Mouse (Mus musculus): ENCODE results near the gene Ttll13. TPM values are rescaled to one million over a fixed set of nuclear protein-coding genes. Genes with fewer than 3 reads are reported as not detected.

Ttll13 gene
- polyA plus RNA-seq, 1 experiment from 2014 or later: 0.35 TPM

Other genes with a start within 250 kb of the Ttll13 start
- 16.4 and 17.8 TPM in 2 replicates for gene Zfp710, start 221.6 kb upstream of the Ttll13 start, polyA plus RNA-seq (2014; fragmentation: Nextera tagmentation; extraction: Ambion mirVana)
- gene Idh2, start 131.0 kb upstream of the Ttll13 start, polyA plus RNA-seq (2014; fragmentation: Nextera tagmentation; extraction: Ambion mirVana): 488 and 508 TPM in 2 replicates
- gene Sema4b, start 59.5 kb upstream of the Ttll13 start, polyA plus RNA-seq (2014; fragmentation: Nextera tagmentation; extraction: Ambion mirVana): 6.9 and 7.7 TPM in 2 replicates
- gene Cib1, start 13.6 kb upstream of the Ttll13 start, polyA plus RNA-seq (2014; fragmentation: Nextera tagmentation; extraction: Ambion mirVana): 53.7 and 59.5 TPM in 2 replicates
- 2.2 and 3.9 TPM in 2 replicates for gene Gdpgp1, start 13.5 kb upstream of the Ttll13 start, polyA plus RNA-seq (2014; fragmentation: Nextera tagmentation; extraction: Ambion mirVana)
- 50.2 and 53.4 TPM in 2 replicates for gene Ngrn, start 14.8 kb downstream of the Ttll13 start, polyA plus RNA-seq (2014; fragmentation: Nextera tagmentation; extraction: Ambion mirVana)
- gene Vps33b, start 23.3 kb downstream of the Ttll13 start, polyA plus RNA-seq (2014; fragmentation: Nextera tagmentation; extraction: Ambion mirVana): 7.7 and 10.1 TPM in 2 replicates
- gene Prc1, start 48.1 kb downstream of the Ttll13 start, polyA plus RNA-seq (2014; fragmentation: Nextera tagmentation; extraction: Ambion mirVana): 154 and 172 TPM in 2 replicates
- 7.5 and 8.4 TPM in 2 replicates for gene Rccd1, start 78.1 kb downstream of the Ttll13 start, polyA plus RNA-seq (2014; fragmentation: Nextera tagmentation; extraction: Ambion mirVana)
- 26.5 and 31.1 TPM in 2 replicates for gene Unc45a, start 94.6 kb downstream of the Ttll13 start, polyA plus RNA-seq (2014; fragmentation: Nextera tagmentation; extraction: Ambion mirVana)
- 25.7 and 28.4 TPM in 2 replicates for gene Hddc3, start 96.7 kb downstream of the Ttll13 start, polyA plus RNA-seq (2014; fragmentation: Nextera tagmentation; extraction: Ambion mirVana)
- 6.6 and 9.3 TPM in 2 replicates for gene Man2a2, start 125.0 kb downstream of the Ttll13 start, polyA plus RNA-seq (2014; fragmentation: Nextera tagmentation; extraction: Ambion mirVana)
- gene Fes, start 141.6 kb downstream of the Ttll13 start, polyA plus RNA-seq (2014; fragmentation: Nextera tagmentation; extraction: Ambion mirVana): 6.6 and 8.3 TPM in 2 replicates
- gene Furin, start 159.1 kb downstream of the Ttll13 start, polyA plus RNA-seq (2014; fragmentation: Nextera tagmentation; extraction: Ambion mirVana): 5.2 and 6.0 TPM in 2 replicates

Measured in embryonic facial prominence, embryonic 11.5 days (tissue).